Comparison of ENCODE assay signal across 10 mouse cellular contexts in the genomic region with DNA sequence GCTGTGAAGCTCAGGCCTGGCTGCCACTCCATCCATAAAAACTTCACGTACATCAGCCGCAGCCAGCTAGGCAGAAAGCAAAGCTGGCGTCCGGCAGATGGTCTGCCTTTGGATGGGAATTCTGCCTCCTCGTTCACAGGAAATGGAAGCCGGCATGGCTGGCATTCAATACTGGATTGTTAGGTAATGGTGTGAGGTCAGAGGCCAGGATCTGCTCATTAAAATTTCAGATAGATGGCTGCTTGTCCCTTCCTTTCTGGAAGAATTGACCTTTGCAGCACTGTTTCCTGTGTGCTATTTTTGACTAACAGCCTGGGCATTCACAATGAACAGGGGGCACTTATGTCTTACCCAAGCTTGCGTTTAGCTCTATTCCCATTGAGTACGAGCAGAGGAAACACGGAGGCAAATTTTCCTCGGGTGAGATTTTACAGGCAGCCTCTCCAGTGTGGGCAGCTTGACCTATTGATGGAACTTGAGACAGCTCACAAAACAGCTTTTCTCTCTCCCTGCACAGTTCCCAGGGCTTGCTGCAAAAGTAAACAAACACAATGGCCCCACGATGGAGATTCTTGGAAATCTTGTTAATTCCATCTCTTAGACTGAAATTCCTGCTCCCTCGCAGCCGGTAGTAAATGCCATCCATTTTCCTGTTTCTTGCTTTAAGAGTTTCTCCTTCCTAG. TPM values are rescaled to one million over a fixed set of nuclear protein-coding genes. Genes with fewer than 3 reads are reported as not detected.
A peak's percentile ranks its signal among the peaks of the same experiment; 100 is the strongest.
DNase-seq lines count a peak whose midpoint lies in the region; ATAC-seq lines count a peak whose summit lies in the region.
"Had no signal": no experiment of that assay in that cellular context is flagged by ENCODE, and none has a peak within 500 bp of the region (broad histone marks: within the 10 kb centered on the region; RNA-seq: fewer than 3 reads in every experiment).

No protein-coding gene starts in this region.

- WGBS in midbrain, embryonic 14.5 days, result 53% methylated on average over 13 of the region's 13 CpGs
- WGBS in midbrain, embryonic 13.5 days, result 32% methylated on average over 13 of the region's 13 CpGs

- H3K4me1 ChIP-seq in midbrain, embryonic 14.5 days (ENCODE audit: control insufficient read depth, insufficient read depth, low read length), result peaks cover 12% of the 10 kb centered on the region
- H3K4me1 ChIP-seq in midbrain, embryonic 13.5 days (replicated peaks), result peaks cover 20% of the 10 kb centered on the region

- H3K9me3 ChIP-seq in midbrain, embryonic 14.5 days (ENCODE audit: control insufficient read depth, low read length), result no peaks in the 10 kb centered on the region
- no peaks in the 10 kb centered on the region for H3K9me3 ChIP-seq in midbrain, embryonic 13.5 days
- H3K9me3 ChIP-seq: midbrain, embryonic 12.5 days had no signal

- H3K36me3 ChIP-seq in midbrain, embryonic 14.5 days (ENCODE audit: control insufficient read depth, insufficient read depth, low read length), result no peaks in the 10 kb centered on the region
- no peaks in the 10 kb centered on the region for H3K36me3 ChIP-seq in midbrain, embryonic 13.5 days
- H3K36me3 ChIP-seq: midbrain, embryonic 12.5 days had no signal

- DNase-seq in cerebellum, postnatal 14 days, result peak; percentile 56 to 63
- no peak for DNase-seq in cerebellum, adult 11 months
- peak; percentile 53 for DNase-seq in midbrain, embryonic 14.5 days
- peak; percentile 19 to 21 for DNase-seq in layer of hippocampus, adult 18-20 months (ENCODE audit: low spot score in 2 of 2)
- DNase-seq in yolk sac, embryonic 10.5 days (ENCODE audit: low spot score), result peak; percentile 50
- no peak for DNase-seq in c-Kit-positive CD71-positive TER-119-positive erythroid progenitor cells, embryonic 14.5 days (ENCODE audit: low spot score)
- DNase-seq in cerebellum, adult 11-12 months, result no peak

- no peak for ATAC-seq in midbrain, embryonic 14.5 days (ENCODE audit: low FRiP score, low TSS enrichment)
- no peak for ATAC-seq in midbrain, embryonic 13.5 days

- H3K27ac ChIP-seq in midbrain, embryonic 14.5 days (replicated peaks; ENCODE audit: low read depth, low read length), result no peak overlapping the region
- H3K27ac ChIP-seq in midbrain, embryonic 13.5 days, result no peak overlapping the region; the same call in 1 of the 2 replicates
- H3K27ac ChIP-seq: midbrain, embryonic 12.5 days had no signal

- no peak overlapping the region for H3K9ac ChIP-seq in midbrain, embryonic 14.5 days (replicated peaks; ENCODE audit: low read length)
- no peak overlapping the region for H3K9ac ChIP-seq in midbrain, embryonic 13.5 days (replicated peaks)
- H3K9ac ChIP-seq: midbrain, embryonic 12.5 days had no signal

- H3K4me3 ChIP-seq in midbrain, embryonic 14.5 days (replicated peaks; ENCODE audit: low read depth, low read length), result no peak overlapping the region
- no peak overlapping the region for H3K4me3 ChIP-seq in midbrain, embryonic 13.5 days (replicated peaks)
- H3K4me3 ChIP-seq: midbrain, embryonic 12.5 days had no signal

- H3K4me2 ChIP-seq in midbrain, embryonic 14.5 days (ENCODE audit: low read length), result no peak overlapping the region
- no peak overlapping the region for H3K4me2 ChIP-seq in midbrain, embryonic 13.5 days (replicated peaks)
- H3K4me2 ChIP-seq: midbrain, embryonic 12.5 days had no signal

- peaks cover 12% of the 10 kb centered on the region for H3K27me3 ChIP-seq in midbrain, embryonic 14.5 days (ENCODE audit: control insufficient read depth, insufficient read depth, low read length)
- peaks cover 20% of the 10 kb centered on the region for H3K27me3 ChIP-seq in midbrain, embryonic 13.5 days

RNA-seq across cellular contexts. Expression of gene Adam12, which starts 4.0 kb away (rescaled TPM):
- 0.76 and 3.4 TPM in 2 replicates for polyA plus RNA-seq in midbrain, embryonic 14.5 days (2014; fragmentation: Nextera tagmentation; extraction: Ambion mirVana)
- 1.2 and 1.8 TPM in 2 replicates for polyA plus RNA-seq in midbrain, embryonic 13.5 days (2015; fragmentation: Nextera tagmentation; extraction: Ambion mirVana)
- 1 to 10 TPM; 5.0 to 6.3 TPM for total RNA-seq in layer of hippocampus, adult 18-20 months (2021)
- total RNA-seq: granulocyte monocyte progenitor cell, adult 5-6 weeks had no signal

Comparison
In these comparisons a context has a peak if more than half of its experiments do, and no peak if none do; other contexts are left out.
1. DNase-seq: peak in cerebellum, postnatal 14 days (2 of 2), midbrain, embryonic 14.5 days (single experiment), layer of hippocampus, adult 18-20 months (2 of 2) and yolk sac, embryonic 10.5 days (single experiment); none in cerebellum, adult 11 months (single experiment), c-Kit-positive CD71-positive TER-119-positive erythroid progenitor cells, embryonic 14.5 days (single experiment) and cerebellum, adult 11-12 months (single experiment).